Mouse (Mus musculus): ENCODE data around the gene Sct.

GRCm38 (mm10) chr7:141299175-141299574, 20.2 kb upstream of the Sct start:
- no peak for TF ChIP-seq CHD2 (IDR thresholded peaks at IDR 0.05; ENCODE audit: low read depth, low read length)
- TF ChIP-seq MAFK (IDR thresholded peaks at IDR 0.05; ENCODE audit: insufficient read depth, low read depth, low read length): no peak
